ENCODE assay signal across 18 mouse cellular contexts in genomic region chr12:12776783-12777182, GRCm38 (mm10).
DNase-seq lines count a peak whose midpoint lies in the region; ATAC-seq and TF ChIP-seq lines count a peak whose summit lies in the region.
"Had no signal": no experiment of that assay in that cellular context is flagged by ENCODE, and none has a peak within 500 bp of the region (broad histone marks: within the 10 kb centered on the region; RNA-seq: fewer than 3 reads in every experiment).

No protein-coding gene starts in this region.

- H3K9me3 ChIP-seq in hindbrain, embryonic 14.5 days (ENCODE audit: control insufficient read depth, low read length), result peaks cover 2% of the 10 kb centered on the region; the same call in 1 of the 2 replicates
- H3K9me3 ChIP-seq in hindbrain, embryonic 10.5 days, result peaks cover 4% of the 10 kb centered on the region; the same call in 1 of the 2 replicates
- H3K9me3 ChIP-seq in forebrain, embryonic 14.5 days (replicated peaks; ENCODE audit: control insufficient read depth, low read length), result no peaks in the 10 kb centered on the region
- H3K9me3 ChIP-seq in neural tube, embryonic 13.5 days, result no peaks in the 10 kb centered on the region
- H3K9me3 ChIP-seq: hindbrain, embryonic 15.5 days had no signal

- TF ChIP-seq CTCF in brain, embryonic 14.5 days (IDR thresholded peaks at IDR 0.05; ENCODE audit: borderline replicate concordance, extremely low read depth, insufficient read depth, insufficient read length), result no peak
- TF ChIP-seq CTCF in kidney, adult 2 months (conservative IDR thresholded peaks at IDR 0.05; ENCODE audit: insufficient read depth, insufficient read length, low read depth, low read length), result no peak

- peak; percentile 46; the same call in 1 of the 2 replicates for ATAC-seq in hindbrain, embryonic 14.5 days (ENCODE audit: low FRiP score)
- peak; percentile 78; the same call in 1 of the 2 replicates for ATAC-seq in forebrain, embryonic 14.5 days
- peak; percentile 50; the same call in 1 of the 2 replicates for ATAC-seq in neural tube, embryonic 13.5 days (ENCODE audit: low read depth)

- H3K36me3 ChIP-seq in hindbrain, embryonic 14.5 days (replicated peaks; ENCODE audit: control insufficient read depth, insufficient read depth), result no peaks in the 10 kb centered on the region
- no peaks in the 10 kb centered on the region for H3K36me3 ChIP-seq in hindbrain, embryonic 10.5 days
- H3K36me3 ChIP-seq in forebrain, embryonic 14.5 days (ENCODE audit: control insufficient read depth, insufficient read depth, low read length), result no peaks in the 10 kb centered on the region
- no peaks in the 10 kb centered on the region for H3K36me3 ChIP-seq in neural tube, embryonic 13.5 days
- no peaks in the 10 kb centered on the region for H3K36me3 ChIP-seq in kidney, adult 2 months (ENCODE audit: control insufficient read depth, insufficient read depth, low read length)
- H3K36me3 ChIP-seq: embryonic facial prominence, embryonic 10.5 days; heart, embryonic 13.5 days; hindbrain, embryonic 15.5 days had no signal

- no peak overlapping the region for H3K4me3 ChIP-seq in hindbrain, embryonic 14.5 days (replicated peaks; ENCODE audit: low read length)
- no peak overlapping the region for H3K4me3 ChIP-seq in hindbrain, embryonic 10.5 days
- no peak overlapping the region for H3K4me3 ChIP-seq in forebrain, embryonic 14.5 days (ENCODE audit: low read depth, low read length)
- no peak overlapping the region for H3K4me3 ChIP-seq in neural tube, embryonic 13.5 days
- H3K4me3 ChIP-seq in kidney, adult 2 months (ENCODE audit: insufficient read depth, low read depth, low read length), result no peak overlapping the region
- H3K4me3 ChIP-seq: embryonic facial prominence, embryonic 10.5 days; gastrocnemius, adult 2 months; heart, embryonic 13.5 days; hindbrain, embryonic 15.5 days had no signal

- 49% methylated on average over 6 of the region's 6 CpGs for WGBS in hindbrain, embryonic 14.5 days
- 86% methylated on average over 6 of the region's 6 CpGs for WGBS in hindbrain, embryonic 10.5 days
- 23% methylated on average over 6 of the region's 6 CpGs for WGBS in forebrain, embryonic 14.5 days
- 47% methylated on average over 6 of the region's 6 CpGs for whole genome bisulfite sequencing in neural tube, embryonic 13.5 days
- 54% methylated on average over 6 of the region's 6 CpGs for WGBS in kidney, adult 2 months

- H3K9ac ChIP-seq in hindbrain, embryonic 14.5 days, result no peak overlapping the region
- no peak overlapping the region for H3K9ac ChIP-seq in forebrain, embryonic 14.5 days (ENCODE audit: low read length)
- no peak overlapping the region for H3K9ac ChIP-seq in neural tube, embryonic 13.5 days
- H3K9ac ChIP-seq: heart, embryonic 13.5 days; hindbrain, embryonic 15.5 days had no signal

- no peak overlapping the region for H3K27ac ChIP-seq in hindbrain, embryonic 14.5 days
- H3K27ac ChIP-seq in hindbrain, embryonic 10.5 days, result no peak overlapping the region
- peak overlapping the region; percentile 52; the same call in 1 of the 2 replicates for H3K27ac ChIP-seq in forebrain, embryonic 14.5 days (ENCODE audit: low read depth, low read length)
- H3K27ac ChIP-seq in neural tube, embryonic 13.5 days (replicated peaks), result 0 out of 2 replicates have a peak overlapping the region, but pooled peaks have one; percentile 23
- H3K27ac ChIP-seq in kidney, adult 2 months (ENCODE audit: insufficient read depth, low read depth, low read length), result no peak overlapping the region
- H3K27ac ChIP-seq: embryonic facial prominence, embryonic 10.5 days; gastrocnemius, adult 2 months; heart, embryonic 13.5 days; hindbrain, embryonic 15.5 days had no signal

- no peak overlapping the region for H3K4me2 ChIP-seq in hindbrain, embryonic 14.5 days (replicated peaks)
- no peak overlapping the region for H3K4me2 ChIP-seq in forebrain, embryonic 14.5 days (ENCODE audit: low read length)
- H3K4me2 ChIP-seq in neural tube, embryonic 13.5 days, result no peak overlapping the region
- H3K4me2 ChIP-seq: heart, embryonic 13.5 days; hindbrain, embryonic 15.5 days had no signal

- H3K4me1 ChIP-seq in hindbrain, embryonic 14.5 days (replicated peaks; ENCODE audit: control insufficient read depth, insufficient read depth, low read length), result peaks cover 7% of the 10 kb centered on the region; the same call in 1 of the 2 replicates
- H3K4me1 ChIP-seq in hindbrain, embryonic 10.5 days (replicated peaks), result no peaks in the 10 kb centered on the region; the same call in 1 of the 2 replicates
- H3K4me1 ChIP-seq in forebrain, embryonic 14.5 days (ENCODE audit: control insufficient read depth, insufficient read depth, low read length), result 0 out of 2 replicates have a peak, but pooled peaks cover 5% of the 10 kb centered on the region
- H3K4me1 ChIP-seq in neural tube, embryonic 13.5 days (replicated peaks), result peaks cover 11% of the 10 kb centered on the region
- H3K4me1 ChIP-seq in kidney, adult 2 months (ENCODE audit: control insufficient read depth, insufficient read depth, low read length), result no peaks in the 10 kb centered on the region
- H3K4me1 ChIP-seq: embryonic facial prominence, embryonic 10.5 days; hindbrain, embryonic 15.5 days had no signal

- TF ChIP-seq POLR2A in brain, embryonic 14.5 days (IDR thresholded peaks at IDR 0.05; ENCODE audit: borderline replicate concordance, extremely low read depth, insufficient read depth, insufficient read length, poor library complexity, severe bottlenecking), result no peak
- TF ChIP-seq POLR2A in kidney, adult 2 months (IDR thresholded peaks at IDR 0.05; ENCODE audit: low read depth, low read length), result no peak

- H3K27me3 ChIP-seq in hindbrain, embryonic 14.5 days (ENCODE audit: control insufficient read depth, insufficient read depth, low read length), result no peaks in the 10 kb centered on the region
- H3K27me3 ChIP-seq in hindbrain, embryonic 10.5 days (ENCODE audit: insufficient read depth, poor library complexity, severe bottlenecking), result peaks cover 4% of the 10 kb centered on the region; the same call in 1 of the 2 replicates
- H3K27me3 ChIP-seq in forebrain, embryonic 14.5 days (replicated peaks; ENCODE audit: control insufficient read depth, insufficient read depth, low read length), result no peaks in the 10 kb centered on the region
- no peaks in the 10 kb centered on the region for H3K27me3 ChIP-seq in neural tube, embryonic 13.5 days
- no peaks in the 10 kb centered on the region for H3K27me3 ChIP-seq in kidney, adult 2 months (replicated peaks; ENCODE audit: control insufficient read depth, insufficient read depth, low read length)
- H3K27me3 ChIP-seq: heart, embryonic 13.5 days; hindbrain, embryonic 15.5 days had no signal

- peak; percentile 52 for DNase-seq in hindbrain, embryonic 14.5 days (ENCODE audit: low spot score)
- DNase-seq in hindbrain, embryonic 10.5 days (ENCODE audit: low spot score), result no peak
- peak; percentile 79 for DNase-seq in brain, embryonic 14.5 days (ENCODE audit: low read depth)
- peak; percentile 76 for DNase-seq in forebrain, embryonic 14.5 days (ENCODE audit: low spot score)
- no peak for DNase-seq in kidney, adult 2 months
- no peak for DNase-seq in right cerebral cortex, adult 18-20 months
- no peak for DNase-seq in gastrocnemius, postnatal 10 days
- DNase-seq: cerebellum, adult 2 months; cerebellum, postnatal 10 days; gastrocnemius, adult 2 months; gastrocnemius, postnatal 36 days; heart, adult 11 months; heart, postnatal 36 days; kidney, adult 11 months had no signal

Comparison
In these comparisons a context has a peak if more than half of its experiments do, and no peak if none do; other contexts are left out.
1. DNase-seq: peak in hindbrain, embryonic 14.5 days (single experiment), brain, embryonic 14.5 days (single experiment) and forebrain, embryonic 14.5 days (single experiment); none in hindbrain, embryonic 10.5 days (single experiment), kidney, adult 2 months (single experiment), right cerebral cortex, adult 18-20 months (single experiment) and gastrocnemius, postnatal 10 days (single experiment).
2. H3K27ac ChIP-seq: peak in forebrain, embryonic 14.5 days (single experiment) and neural tube, embryonic 13.5 days (single experiment); none in hindbrain, embryonic 14.5 days (single experiment), hindbrain, embryonic 10.5 days (single experiment) and kidney, adult 2 months (single experiment).
3. Peak in every context shown above with its lines, with median percentiles within 50 percentile points of each other: ATAC-seq.